Mouse (Mus musculus): Measurements from ENCODE around the gene Kcnd3.

The Kcnd3 gene

GRCm38 (mm10) chr3:105521639-105522038, 69.5 kb downstream of the Kcnd3 start:
- DNase-seq (ENCODE audit: low spot score): no peak

GRCm38 (mm10) chr3:105528860-105529259, 76.7 kb downstream of the Kcnd3 start:
- no peak for DNase-seq (ENCODE audit: low spot score)

- DNase-seq (ENCODE audit: low spot score): no peak
These were observed 77.6 kb downstream of the Kcnd3 start for GRCm38 (mm10) chr3:105529700-105530099.

GRCm38 (mm10) chr3:105530363-105531130, 78.4 kb downstream of the Kcnd3 start:
- peak; percentile 54 for DNase-seq (ENCODE audit: low spot score)

- DNase-seq (ENCODE audit: low spot score): no peak
These were observed 86.3 kb downstream of the Kcnd3 start for GRCm38 (mm10) chr3:105538406-105538805.

- DNase-seq (ENCODE audit: low spot score): no peak
These were observed 86.9 kb downstream of the Kcnd3 start for GRCm38 (mm10) chr3:105538819-105539607.

GRCm38 (mm10) chr3:105542741-105543140, 90.6 kb downstream of the Kcnd3 start:
- no peak for DNase-seq (ENCODE audit: low spot score)

GRCm38 (mm10) chr3:105544106-105544505, 92.0 kb downstream of the Kcnd3 start:
- no peak for DNase-seq (ENCODE audit: low spot score)

- no peak for DNase-seq (ENCODE audit: low spot score)
These were observed 94.5 kb downstream of the Kcnd3 start for GRCm38 (mm10) chr3:105546611-105547071.

- no peak for DNase-seq (ENCODE audit: low spot score)
These were observed 96.1 kb downstream of the Kcnd3 start for GRCm38 (mm10) chr3:105548074-105548771.

GRCm38 (mm10) chr3:105559456-105559855, 107.3 kb downstream of the Kcnd3 start:
- DNase-seq (ENCODE audit: low spot score): no peak

- no peak for DNase-seq (ENCODE audit: low spot score)
These were observed 114.8 kb downstream of the Kcnd3 start for GRCm38 (mm10) chr3:105566973-105567372.

GRCm38 (mm10) chr3:105567472-105567871, 115.3 kb downstream of the Kcnd3 start:
- no peak for DNase-seq (ENCODE audit: low spot score)

GRCm38 (mm10) chr3:105568403-105568802, 116.3 kb downstream of the Kcnd3 start:
- DNase-seq (ENCODE audit: low spot score): no peak

- DNase-seq (ENCODE audit: low spot score): no peak
These were observed 116.7 kb downstream of the Kcnd3 start for GRCm38 (mm10) chr3:105568851-105569250.

GRCm38 (mm10) chr3:105569310-105569752, 117.2 kb downstream of the Kcnd3 start:
- DNase-seq (ENCODE audit: low spot score): no peak

GRCm38 (mm10) chr3:105569950-105570349, 117.8 kb downstream of the Kcnd3 start:
- no peak for DNase-seq (ENCODE audit: low spot score)

GRCm38 (mm10) chr3:105570818-105571217, 118.7 kb downstream of the Kcnd3 start:
- DNase-seq (ENCODE audit: low spot score): no peak

GRCm38 (mm10) chr3:105571944-105572343, 119.8 kb downstream of the Kcnd3 start:
- no peak for DNase-seq (ENCODE audit: low spot score)

GRCm38 (mm10) chr3:105573156-105573555, 121.0 kb downstream of the Kcnd3 start:
- no peak for DNase-seq (ENCODE audit: low spot score)

- no peak for DNase-seq (ENCODE audit: low spot score)
These were observed 126.2 kb downstream of the Kcnd3 start for GRCm38 (mm10) chr3:105578320-105578719.

- no peak for DNase-seq (ENCODE audit: low spot score)
These were observed 129.0 kb downstream of the Kcnd3 start for GRCm38 (mm10) chr3:105581119-105581518.

Measured in left cerebral cortex, adult 11 months (tissue).